Mouse (Mus musculus): Measurements from ENCODE around the gene Bcdin3d.

The Bcdin3d gene

DNA sequence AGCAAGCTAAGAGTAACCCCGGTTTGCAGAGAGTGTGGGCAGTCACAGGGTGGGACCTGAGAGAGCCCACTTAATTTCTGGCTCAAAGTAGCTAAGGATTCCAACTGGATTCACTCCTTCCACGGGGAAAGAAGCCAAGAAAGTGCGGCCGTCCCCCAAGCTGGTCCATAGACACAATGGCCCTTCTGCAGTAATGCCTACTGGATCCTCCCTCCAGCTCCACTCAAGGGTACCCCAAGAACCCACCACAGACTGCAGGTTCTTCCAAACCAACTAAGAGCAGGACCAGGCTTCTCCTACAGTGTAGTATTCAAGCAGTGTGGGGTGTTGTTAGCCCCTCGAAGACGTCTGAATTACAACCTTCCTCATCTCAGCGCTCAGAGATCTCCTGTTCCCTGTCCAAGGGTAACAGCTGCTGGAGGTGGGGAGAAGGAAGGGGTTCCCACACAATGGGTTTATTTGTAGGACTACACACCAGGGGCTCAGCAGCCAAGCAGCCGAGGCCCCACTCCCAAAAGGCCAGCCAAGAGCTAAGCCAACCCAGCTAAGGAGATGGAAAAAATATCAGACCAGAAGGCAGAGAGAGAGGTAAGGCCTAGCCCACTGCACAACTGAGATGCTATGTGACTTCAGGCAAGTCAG, 33.6 kb downstream of the Bcdin3d start:
- no peak for DNase-seq (ENCODE audit: extremely low spot score)

- no peak for DNase-seq (ENCODE audit: extremely low spot score)
Measured at GRCm38 (mm10) chr15:99440112-99440815, 34.3 kb downstream of the Bcdin3d start.

GRCm38 (mm10) chr15:99438966-99439698, 35.4 kb downstream of the Bcdin3d start:
- DNase-seq (ENCODE audit: extremely low spot score): no peak

DNA sequence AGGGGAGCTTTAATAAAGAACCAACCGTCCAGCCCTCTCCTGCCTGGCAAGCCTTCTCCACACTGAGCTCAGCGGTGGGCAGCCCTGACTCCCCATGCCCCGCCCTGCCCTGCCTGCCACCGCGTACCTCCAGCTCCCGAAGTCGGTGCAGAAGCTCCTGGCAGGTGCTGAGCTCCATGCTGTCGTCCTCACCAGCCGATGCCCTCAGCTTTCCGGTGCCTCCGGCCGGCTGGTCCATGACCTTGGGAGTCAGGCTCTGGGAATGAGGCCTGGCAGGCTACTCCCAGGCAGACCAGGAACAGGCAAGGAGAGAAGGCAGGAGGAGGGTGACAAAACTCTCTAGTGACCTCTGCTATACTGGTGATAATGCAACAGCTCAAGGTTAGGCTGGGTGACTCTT, 40.6 kb downstream of the Bcdin3d start:
- DNase-seq (ENCODE audit: extremely low spot score): no peak

- DNase-seq (ENCODE audit: extremely low spot score): no peak
Measured at GRCm38 (mm10) chr15:99433081-99433718, 41.3 kb downstream of the Bcdin3d start.

DNA sequence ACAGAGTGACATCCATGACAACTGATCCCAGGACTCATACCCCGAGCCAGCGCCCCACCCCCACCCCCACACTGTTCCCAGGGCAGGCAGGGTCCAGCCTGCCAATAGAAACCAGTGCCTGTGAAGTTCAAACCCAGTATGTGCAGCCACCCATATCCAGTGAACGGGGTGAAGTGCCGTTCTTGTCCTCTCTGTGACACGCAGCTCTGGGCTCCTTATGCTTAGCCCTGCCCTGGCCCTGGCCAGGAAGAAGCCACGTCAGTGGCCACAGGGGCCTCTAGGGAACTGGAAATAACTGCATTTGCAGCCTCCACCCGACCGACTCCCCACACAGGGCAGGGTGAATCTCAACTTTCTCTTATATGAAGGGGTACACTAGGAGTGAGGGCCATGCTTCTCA, 42.6 kb downstream of the Bcdin3d start:
- DNase-seq (ENCODE audit: extremely low spot score): no peak

GRCm38 (mm10) chr15:99431504-99431903, 43.0 kb downstream of the Bcdin3d start:
- DNase-seq (ENCODE audit: extremely low spot score): no peak

DNA sequence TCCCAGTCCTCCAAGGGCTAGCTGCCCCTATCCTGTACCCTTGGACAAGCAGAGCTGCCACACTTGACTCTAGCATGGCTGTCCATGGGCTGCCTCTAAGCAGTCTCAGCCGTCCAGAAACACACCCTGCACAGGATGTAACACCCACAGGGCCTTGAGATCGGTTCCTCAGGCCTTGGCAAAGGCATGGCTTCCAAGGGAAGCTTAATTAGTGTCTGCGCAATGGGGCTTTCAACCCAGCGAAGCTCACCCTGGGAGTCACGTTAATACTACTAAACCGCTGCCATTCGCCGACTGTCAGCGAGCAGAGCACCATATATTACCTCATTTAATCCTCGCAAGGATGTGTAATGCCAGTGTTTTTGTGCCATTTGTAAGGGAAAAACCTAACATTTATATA, 43.5 kb downstream of the Bcdin3d start:
- no peak for DNase-seq (ENCODE audit: extremely low spot score)

DNA sequence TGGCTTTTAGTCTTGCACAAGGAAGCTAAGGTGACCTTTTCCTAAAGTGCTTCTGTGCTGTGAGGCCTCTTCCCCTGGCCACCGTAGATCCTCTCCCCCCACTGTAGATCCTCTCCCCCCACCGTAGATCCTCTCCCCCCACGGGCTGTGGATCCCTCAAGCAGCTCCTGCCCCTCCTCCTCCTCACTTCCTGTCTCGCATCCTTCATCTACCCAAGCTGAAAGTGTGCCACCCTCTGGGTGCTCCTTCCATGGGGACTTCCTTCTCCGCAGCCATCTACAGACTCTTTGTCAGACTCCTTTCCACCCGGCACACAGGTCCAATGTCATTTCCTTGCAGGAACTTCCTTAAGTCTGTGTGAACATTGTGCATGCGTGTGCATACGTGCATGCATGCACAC, 44.1 kb downstream of the Bcdin3d start:
- DNase-seq (ENCODE audit: extremely low spot score): no peak

- no peak for DNase-seq (ENCODE audit: extremely low spot score)
Measured at GRCm38 (mm10) chr15:99423884-99424283, 50.6 kb downstream of the Bcdin3d start.

DNA sequence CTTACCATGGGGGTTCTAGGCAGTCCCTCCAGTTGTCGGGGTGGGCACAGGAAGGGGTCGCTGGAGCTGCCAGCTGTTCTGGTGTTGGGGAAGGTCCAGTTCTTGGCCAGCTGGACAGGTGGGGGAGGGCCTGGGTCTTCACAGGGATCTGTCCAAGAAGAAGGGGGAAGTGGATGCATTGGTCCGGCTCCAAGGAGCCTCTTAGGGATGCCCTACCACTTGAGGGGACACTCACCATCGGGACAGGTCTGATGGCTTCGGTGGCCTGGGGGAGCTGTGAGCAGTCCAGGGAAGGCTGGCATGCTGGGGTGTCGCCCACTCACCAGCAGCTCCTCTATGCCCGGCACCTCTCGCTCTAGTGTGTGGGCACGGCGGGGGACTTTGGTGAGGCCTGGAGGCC, 51.4 kb downstream of the Bcdin3d start:
- no peak for DNase-seq (ENCODE audit: extremely low spot score)

DNA sequence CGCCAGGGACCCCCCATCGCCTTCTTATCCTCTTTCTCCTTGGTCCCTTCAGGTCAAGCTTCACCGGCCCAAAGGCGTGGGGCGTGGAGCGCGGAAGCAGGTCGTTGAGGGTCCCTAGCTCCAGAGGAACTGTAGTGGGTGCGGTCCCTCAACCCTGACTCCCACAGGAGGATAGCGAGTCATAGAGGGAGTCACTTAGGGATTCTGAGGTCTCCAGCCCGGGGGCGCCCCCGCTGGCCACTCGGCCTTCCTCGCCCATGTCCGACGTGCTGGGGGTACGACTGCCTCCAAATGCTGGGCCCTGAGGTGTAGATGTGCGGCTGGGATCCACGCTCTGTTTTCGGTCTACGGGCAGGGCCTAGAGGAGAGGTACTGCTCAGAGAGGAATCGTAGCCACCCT, 52.0 kb downstream of the Bcdin3d start:
- no peak for DNase-seq (ENCODE audit: extremely low spot score)

GRCm38 (mm10) chr15:99421676-99422075, 52.9 kb downstream of the Bcdin3d start:
- no peak for DNase-seq (ENCODE audit: extremely low spot score)

GRCm38 (mm10) chr15:99421152-99421551, 53.4 kb downstream of the Bcdin3d start:
- DNase-seq (ENCODE audit: extremely low spot score): peak; percentile 31

- DNase-seq (ENCODE audit: extremely low spot score): peak; percentile 79
Measured at GRCm38 (mm10) chr15:99420521-99421014, 54.0 kb downstream of the Bcdin3d start.

DNA sequence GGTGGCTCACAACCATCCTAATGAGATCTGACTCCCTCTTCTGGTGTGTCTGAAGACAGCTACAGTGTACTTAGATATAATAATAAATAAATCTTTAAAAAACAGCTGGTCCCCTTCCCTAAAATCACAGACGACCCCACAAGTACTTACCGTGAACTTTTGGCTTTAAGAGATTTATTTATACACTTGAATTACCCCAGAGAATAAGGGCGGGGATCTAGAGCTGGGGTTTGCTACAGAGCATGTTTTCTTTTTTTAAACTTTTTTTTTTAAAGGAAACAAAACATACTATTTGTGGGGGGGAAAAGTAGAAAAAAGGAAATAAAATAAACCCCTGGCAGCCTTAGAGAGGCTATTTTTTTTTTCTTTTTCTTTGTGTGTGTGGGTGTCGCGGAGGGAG, 54.4 kb downstream of the Bcdin3d start:
- no peak for DNase-seq (ENCODE audit: extremely low spot score)

Data from embryo, embryonic 9.5 days (tissue).